Mouse (Mus musculus) CH12.LX (cell line): ENCODE measurements around the gene Eps8l2. TPM values are rescaled to one million over a fixed set of nuclear protein-coding genes. Genes with fewer than 3 reads are reported as not detected.

ENCODE experiments used
- DNase-seq: peaks from one replicate; pipeline ENCODE4 v3.0.0-alpha.2; 2013; ENCODE audit errors: extremely low read depth
- H3K27ac ChIP-seq: 2 replicates; pipeline ENCODE4 v1.5.1; 2012; ENCODE audit warnings: low read depth, mild to moderate bottlenecking, control low read depth, moderate library complexity; ENCODE audit not compliant: insufficient read depth
- H3K27me3 ChIP-seq: replicated peaks from 2 replicates; pipeline ENCODE3; 2012; ENCODE audit warnings: inconsistent platforms
- H3K36me3 ChIP-seq, 2 experiments: replicated peaks in 1 of 2; 2 replicates each; pipeline versions ENCODE3 to v1.6.1; 2012; ENCODE audit warnings: inconsistent platforms in 1 of 2, low read length in 1 of 2, mild to moderate bottlenecking in 1 of 2, mixed read lengths in 1 of 2, moderate library complexity in 1 of 2; ENCODE audit not compliant: control insufficient read depth in 1 of 2, insufficient read depth in 1 of 2
- H3K4me1 ChIP-seq, 2 experiments: 2 replicates each; pipeline ENCODE4 v1.6.1; 2012; ENCODE audit warnings: inconsistent platforms in 1 of 2, moderate library complexity in 1 of 2; ENCODE audit not compliant: insufficient read depth in 2 of 2, control insufficient read depth in 1 of 2
- H3K4me2 ChIP-seq: 2 replicates; pipeline ENCODE4 v1.6.1; 2012; ENCODE audit warnings: low read depth, mild to moderate bottlenecking, control low read depth; ENCODE audit not compliant: poor library complexity, insufficient read depth, severe bottlenecking
- H3K4me3 ChIP-seq, 3 experiments: fragments of 150-350 bp in 1 of 3; sonication (generic) in 1 of 3; replicated peaks in 1 of 3; 2 replicates each; pipeline versions ENCODE3 to v1.5.1; 2011 to 2012; ENCODE audit warnings: low read depth in 2 of 3, low read length in 2 of 3, mild to moderate bottlenecking in 2 of 3, moderate library complexity in 2 of 3, control low read depth in 1 of 3, improper control_type of control experiment in 1 of 3, inconsistent platforms in 1 of 3, mixed read lengths in 1 of 3; ENCODE audit not compliant: poor library complexity in 1 of 3
- H3K79me2 ChIP-seq: replicated peaks from 2 replicates; pipeline ENCODE4 v1.6.1; 2012; ENCODE audit warnings: mild to moderate bottlenecking, moderate library complexity; ENCODE audit not compliant: control insufficient read depth, poor library complexity, insufficient read depth, severe bottlenecking; ENCODE audit errors: extremely low read depth
- H3K9ac ChIP-seq: 2 replicates; pipeline ENCODE4 v1.6.1; 2012; ENCODE audit warnings: low read depth, mild to moderate bottlenecking, control low read depth, moderate library complexity; ENCODE audit not compliant: insufficient read depth
- H3K9me3 ChIP-seq: replicated peaks from 2 replicates; pipeline ENCODE3; 2012; ENCODE audit warnings: low read length, inconsistent platforms, mixed read lengths
- CHD1 ChIP-seq: IDR thresholded peaks from 2 replicates; pipeline ENCODE4 v1.6.1; 2012; ENCODE audit warnings: low read depth, low read length, improper control_type of control experiment, inconsistent platforms
- CHD2 ChIP-seq: IDR thresholded peaks from 2 replicates; pipeline ENCODE4 v1.6.1; 2011; ENCODE audit warnings: low read length, improper control_type of control experiment
- CTCF ChIP-seq, 2 experiments: IDR thresholded peaks in 1 of 2; conservative IDR thresholded peaks in 1 of 2; 2 replicates each; pipeline ENCODE4 v1.5.1; 2011 to 2012; ENCODE audit warnings: low read depth in 2 of 2, low read length in 2 of 2, improper control_type of control experiment in 1 of 2, inconsistent platforms in 1 of 2, mild to moderate bottlenecking in 1 of 2, moderate library complexity in 1 of 2
- E2F4 ChIP-seq: IDR thresholded peaks from 2 replicates; pipeline ENCODE4 v1.6.1; 2011; ENCODE audit warnings: low read depth, low read length, improper control_type of control experiment; ENCODE audit not compliant: insufficient replicate concordance
- ETS1 ChIP-seq: conservative IDR thresholded peaks from 2 replicates; pipeline ENCODE4 v1.6.1; 2012; ENCODE audit warnings: low read depth, mild to moderate bottlenecking, inconsistent platforms, low read length, improper control_type of control experiment, moderate library complexity
- HCFC1 ChIP-seq: IDR thresholded peaks from 2 replicates; pipeline ENCODE4 v1.6.1; 2012; ENCODE audit warnings: low read depth, mild to moderate bottlenecking, inconsistent platforms, low read length, improper control_type of control experiment
- JUND ChIP-seq: conservative IDR thresholded peaks from 2 replicates; pipeline ENCODE4 v1.6.1; 2011; ENCODE audit warnings: low read depth, low read length, improper control_type of control experiment
- KAT2A ChIP-seq: IDR thresholded peaks from 2 replicates; pipeline ENCODE4 v1.6.1; 2012; ENCODE audit warnings: low read length, improper control_type of control experiment, inconsistent platforms; ENCODE audit not compliant: insufficient replicate concordance
- MAX ChIP-seq: IDR thresholded peaks from 2 replicates; pipeline ENCODE4 v1.6.1; 2011; ENCODE audit warnings: low read length, improper control_type of control experiment
- MEF2A ChIP-seq: IDR thresholded peaks from 2 replicates; pipeline ENCODE4 v1.6.1; 2014; ENCODE audit warnings: low read depth, mild to moderate bottlenecking, inconsistent platforms, low read length, improper control_type of control experiment, borderline replicate concordance
- MXI1 ChIP-seq: IDR thresholded peaks from 2 replicates; pipeline ENCODE4 v1.6.1; 2011; ENCODE audit warnings: mild to moderate bottlenecking, low read depth, low read length, improper control_type of control experiment
- NELFE ChIP-seq: IDR thresholded peaks from 2 replicates; pipeline ENCODE4 v1.6.1; 2011; ENCODE audit warnings: low read depth, low read length, improper control_type of control experiment
- NRF1 ChIP-seq: IDR thresholded peaks from 2 replicates; pipeline ENCODE4 v1.6.1; 2014; ENCODE audit warnings: low read depth, mild to moderate bottlenecking, inconsistent platforms, low read length, improper control_type of control experiment, moderate library complexity
- RAD21 ChIP-seq: IDR thresholded peaks from 2 replicates; pipeline ENCODE4 v1.6.1; 2011; ENCODE audit warnings: low read depth, mild to moderate bottlenecking, low read length, improper control_type of control experiment, moderate library complexity
- SIN3A ChIP-seq: IDR thresholded peaks from 2 replicates; pipeline ENCODE4 v1.6.1; 2012; ENCODE audit warnings: low read length, improper control_type of control experiment, inconsistent platforms
- SMC3 ChIP-seq: IDR thresholded peaks from 2 replicates; pipeline ENCODE4 v1.6.1; 2011; ENCODE audit warnings: low read depth, low read length, improper control_type of control experiment
- UBTF ChIP-seq: IDR thresholded peaks from 2 replicates; pipeline ENCODE4 v1.6.1; 2012; ENCODE audit warnings: low read depth, mild to moderate bottlenecking, inconsistent platforms, low read length, improper control_type of control experiment, moderate library complexity
- ZKSCAN1 ChIP-seq: IDR thresholded peaks from 2 replicates; pipeline ENCODE4 v1.6.1; 2012; ENCODE audit warnings: low read depth, inconsistent platforms, low read length, improper control_type of control experiment, borderline replicate concordance
- ZNF384 ChIP-seq: IDR thresholded peaks from 2 replicates; pipeline ENCODE4 v1.6.1; 2012; ENCODE audit warnings: low read depth, low read length, improper control_type of control experiment, inconsistent platforms
- dilution Hi-C: fragments of 300-500 bp; cut with MboI; formaldehyde crosslinking; loops from 2 replicates; pipeline ENCODE4 v1.14.3; 2020; ENCODE audit warnings: low sequenced_read_pairs; ENCODE audit not compliant: extremely low pct_unique_long_range_greater_than_20kb, extremely low pct_ligation_motif_present
- in situ Hi-C: fragments of 300-500 bp; cut with MboI; formaldehyde crosslinking; loops from 3 replicates; pipeline ENCODE4 v1.14.3; 2019; ENCODE audit warnings: low sequenced_read_pairs, low pct_ligation_motif_present, low pct_unique_long_range_greater_than_20kb, mixed read lengths
- polyA plus RNA-seq: library from polyadenylated mRNA; unstranded; fragments of >175 nt; gene quantifications from 2 replicates; pipeline ENCODE4 v1.2.1, GENCODE M21; 2012; ENCODE audit warnings: low read depth; ENCODE audit not compliant: insufficient read length
- total RNA-seq, 2 experiments: library from RNA; depleted of rRNA; stranded (reverse); fragments of 300-350 nt in 1 of 2; fragments of >200 nt in 1 of 2; gene quantifications; 2 replicates each; pipeline ENCODE4 v1.2.3; 2012 to 2014

The Eps8l2 gene
- total and polyA plus RNA-seq, 3 experiments = 0.51 to 1.1 TPM; not detected in 1

DNA sequence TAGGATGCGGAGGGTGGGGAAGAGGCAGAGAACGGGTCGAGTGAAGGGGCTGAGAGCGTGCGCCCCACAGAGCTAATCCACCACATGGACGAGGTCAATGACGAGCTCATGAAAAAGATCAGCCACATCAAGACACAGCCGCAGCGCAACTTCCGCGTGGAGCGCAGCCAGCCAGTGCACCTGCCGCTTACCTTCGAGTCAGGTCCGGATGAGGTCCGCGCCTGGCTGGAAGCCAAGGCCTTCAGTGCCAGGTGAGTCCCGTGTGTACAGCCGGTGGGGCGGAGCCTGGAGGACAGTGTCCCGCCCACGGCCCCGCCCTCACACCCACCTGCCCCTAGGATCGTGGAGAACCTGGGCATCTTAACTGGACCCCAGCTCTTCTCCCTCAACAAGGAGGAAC lies 22.8 kb downstream of the Eps8l2 start:
- no peak overlapping the region for H3K27ac ChIP-seq
- H3K4me2 ChIP-seq = no peak overlapping the region
- no peak for TF ChIP-seq ZNF384
- no peak for TF ChIP-seq ETS1
- no peak for TF ChIP-seq RAD21
- H3K9ac ChIP-seq = no peak overlapping the region
- no peak overlapping the region for H3K4me3 ChIP-seq
- H3K79me2 ChIP-seq = no peaks in the 10 kb centered on the region
- peaks cover 11 to 23% of the 10 kb centered on the region in 2 experiments for H3K4me1 ChIP-seq
- dilution Hi-C loops = no loop called here
- H3K27me3 ChIP-seq = peaks cover 22% of the 10 kb centered on the region
- in situ Hi-C loops = loop anchor here (10.0 to 25.0 kb wide), 2 partner anchors 97 to 374 kb away; partner anchors contain the start of gene Irf7
- H3K9me3 ChIP-seq = no peaks in the 10 kb centered on the region
- no peak for DNase-seq
- H3K36me3 ChIP-seq = no peaks in the 10 kb centered on the region

DNA sequence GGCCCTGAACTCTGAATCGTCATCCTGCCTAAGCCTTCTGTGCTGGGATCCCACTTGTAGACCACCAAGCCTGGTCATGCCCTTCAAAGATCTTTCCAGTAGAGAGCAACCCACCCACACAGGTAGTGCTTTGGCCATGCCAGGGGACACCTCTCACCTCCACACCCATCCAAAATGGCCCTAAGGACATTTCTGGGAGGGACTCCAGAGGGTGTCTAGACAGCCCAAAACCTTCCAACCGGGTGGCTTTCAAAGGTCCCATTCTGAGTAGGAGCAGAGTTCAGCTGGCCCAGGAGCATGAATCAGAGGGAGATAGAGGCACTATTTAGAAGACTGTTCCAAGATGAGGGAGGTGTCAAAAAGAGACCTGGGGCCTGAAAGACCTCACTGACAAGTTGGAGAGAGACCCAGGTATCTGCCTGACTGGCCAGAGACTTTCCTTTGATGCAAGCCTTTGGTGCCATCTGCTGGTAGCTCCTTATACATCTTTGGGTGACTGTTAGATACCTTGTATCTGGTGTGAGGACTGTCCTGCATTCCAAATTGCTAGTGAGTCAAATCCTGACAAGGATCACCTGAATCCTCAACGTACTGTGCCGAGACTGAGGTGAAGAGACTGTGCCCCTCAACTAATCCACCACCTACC lies 24.5 kb downstream of the Eps8l2 start:
- H3K27me3 ChIP-seq = peaks cover 14% of the 10 kb centered on the region
- no peak overlapping the region for H3K9ac ChIP-seq
- DNase-seq = peak; percentile 78
- dilution Hi-C loops (no loop called here), in situ Hi-C loops (loop anchor here (10.0 to 25.0 kb wide), 2 partner anchors 98 to 376 kb away; partner anchors contain the start of gene Irf7)
- TF ChIP-seq MXI1 (no peak), SMC3 (peak; percentile 79), RAD21 (peak; percentile 92), CTCF (conservative IDR thresholded peaks at IDR 0.05 in 1 of 2, IDR thresholded peaks at IDR 0.05 in 1 of 2; ENCODE audit: low read depth in 2 of 2, low read length in 2 of 2) (peak; percentile 77 to 92)
- peaks cover 7 to 16% of the 10 kb centered on the region in 2 experiments for H3K4me1 ChIP-seq
- no peak overlapping the region for H3K4me2 ChIP-seq
- peaks cover 5% of the 10 kb centered on the region for H3K9me3 ChIP-seq
- no peaks in the 10 kb centered on the region for H3K36me3 ChIP-seq
- H3K4me3 ChIP-seq = no peak overlapping the region
- no peak overlapping the region for H3K27ac ChIP-seq
- no peaks in the 10 kb centered on the region for H3K79me2 ChIP-seq

DNA sequence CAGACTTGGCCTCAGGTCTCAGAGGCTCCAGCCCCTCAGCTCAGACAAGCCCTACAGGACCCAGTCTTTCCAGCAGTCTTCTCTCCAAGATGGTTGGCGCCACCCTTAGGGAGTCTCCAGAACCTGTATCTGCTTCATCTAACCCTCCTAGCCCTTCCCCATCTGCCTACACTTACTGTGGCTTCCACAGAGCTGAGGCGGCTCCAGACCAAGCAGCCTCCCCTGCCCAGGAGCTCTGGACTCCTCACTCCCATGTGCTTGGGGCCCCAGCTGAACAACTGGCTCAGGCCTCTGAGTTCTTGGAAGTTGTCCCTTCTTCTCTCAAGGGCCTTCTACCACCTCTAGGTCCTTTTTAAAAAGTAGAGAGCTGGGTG lies 25.1 kb downstream of the Eps8l2 start:
- in situ Hi-C loops (loop anchor here (10.0 to 25.0 kb wide), 2 partner anchors 99 to 376 kb away; partner anchors contain the start of gene Irf7), dilution Hi-C loops (no loop called here)
- Histone ChIP-seq H3K9ac (no peak overlapping the region), H3K79me2 (no peaks in the 10 kb centered on the region), H3K4me2 (no peak overlapping the region), H3K4me1 (peaks cover 7 to 16% of the 10 kb centered on the region in 2 experiments), H3K27ac (no peak overlapping the region), H3K36me3 (no peaks in the 10 kb centered on the region), H3K4me3 (no peak overlapping the region), H3K27me3 (peaks cover 14% of the 10 kb centered on the region), H3K9me3 (peaks cover 5% of the 10 kb centered on the region)
- DNase-seq = no peak
- TF ChIP-seq HCFC1 (no peak), JUND (no peak), NELFE (no peak), UBTF (no peak), E2F4 (no peak), RAD21 (no peak), SIN3A (no peak), KAT2A (no peak), MAX (no peak), CTCF (conservative IDR thresholded peaks at IDR 0.05 in 1 of 2, IDR thresholded peaks at IDR 0.05 in 1 of 2; ENCODE audit: low read depth in 2 of 2, low read length in 2 of 2) (no peak), CHD1 (no peak), CHD2 (no peak), MEF2A (no peak), ZKSCAN1 (no peak), NRF1 (no peak)
